Mouse (Mus musculus) adipose tissue, adult 10 weeks (tissue): ENCODE results near the gene Defb33. TPM values are rescaled to one million over a fixed set of nuclear protein-coding genes. Genes with fewer than 3 reads are reported as not detected.

Experiments used
- polyA plus RNA-seq: library from polyadenylated mRNA; stranded (reverse); fragments of 350-450 nt; fragmentation: Illumina TruSeq; extraction: RNeasy Lipid Tissue Mini Kit (QIAGEN cat#74804); gene quantifications from one replicate; pipeline ENCODE4 v1.2.3, GENCODE M21; 2014; ENCODE audit warnings: low read depth, low replicate concordance

The Defb33 gene
- polyA plus RNA-seq, result 2.6 TPM

DNA sequence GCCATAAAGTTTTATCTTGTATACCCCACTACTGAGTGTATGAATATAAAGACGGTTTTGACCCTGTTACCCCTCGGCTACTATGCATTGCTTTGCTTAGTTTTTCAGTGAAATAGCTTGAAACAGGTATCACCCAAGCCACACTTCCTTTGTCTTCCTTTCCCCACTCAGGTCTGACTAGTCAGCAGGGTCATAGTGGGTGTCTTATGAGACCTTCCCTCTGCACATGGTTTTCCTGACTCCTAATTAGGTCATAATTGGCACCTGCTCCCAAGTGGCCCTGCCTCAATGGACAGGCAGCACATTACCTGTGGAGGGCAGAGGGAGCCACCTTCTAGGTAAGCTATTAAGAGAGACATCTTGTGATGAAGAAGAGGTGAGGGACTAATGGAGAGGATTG, at the start of gene Defb33:
TSS of gene Defb33 (plus strand) at position 301 of the 400 bp plus-strand sequence.

GRCm38 (mm10) chr8:20902527-20902926, 10.1 kb downstream of the Defb33 start, which contains the start of gene Gm15056:
Gm15056 (minus strand) TSS chr8:20902627.

GRCm38 (mm10) chr8:20921971-20922370, 29.5 kb downstream of the Defb33 start, which contains the start of gene Gm6040:
Gm6040 (minus strand) TSS chr8:20922071.

DNA sequence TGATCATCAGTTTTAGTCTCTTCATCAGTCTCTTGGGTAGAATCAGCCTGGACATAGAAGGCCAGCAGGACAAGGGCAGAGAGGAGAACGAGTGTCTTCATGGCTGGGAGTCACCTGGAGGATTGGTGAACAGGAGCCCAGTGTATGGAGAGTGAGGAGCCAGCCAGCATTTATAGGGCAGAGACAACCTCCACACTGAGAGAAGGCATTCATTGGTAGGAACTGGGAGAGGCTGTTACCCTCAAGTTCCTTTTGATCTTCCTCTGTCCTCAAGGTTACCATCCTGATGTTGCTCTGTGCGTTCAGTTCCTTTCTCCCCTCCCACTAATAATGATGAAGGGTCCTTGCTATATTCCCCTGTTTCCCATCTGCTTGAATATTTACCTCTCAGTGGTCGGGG, 52.1 kb downstream of the Defb33 start, which contains the start of gene AY761185:
TSS of gene AY761185 (minus strand) at position 101 of the 400 bp plus-strand sequence.

Other genes starting within 250 kb of the Defb33 start
- gene Gm15056, start 10.0 kb downstream of the Defb33 start, polyA plus RNA-seq, result 40.0 TPM
- gene Gm6040, start 29.4 kb downstream of the Defb33 start, polyA plus RNA-seq, result 108 TPM
- gene AY761185, start 52.0 kb downstream of the Defb33 start, polyA plus RNA-seq, result 548 TPM
- not detected for gene Defa21, start 132.9 kb downstream of the Defb33 start, polyA plus RNA-seq
- not detected for gene Defa23, start 162.4 kb downstream of the Defb33 start, polyA plus RNA-seq
- gene Defa35, start 172.4 kb downstream of the Defb33 start, polyA plus RNA-seq, result not detected
- gene Defa25, start 191.8 kb downstream of the Defb33 start, polyA plus RNA-seq, result not detected
- gene Gm14851, start 203.4 kb downstream of the Defb33 start, polyA plus RNA-seq, result not detected
- not detected for gene Defa30, start 242.0 kb downstream of the Defb33 start, polyA plus RNA-seq